Mouse (Mus musculus) liver, embryonic 16.5 days (tissue): ENCODE data around the gene Trmt61a. TPM values are rescaled to one million over a fixed set of nuclear protein-coding genes. Genes with fewer than 3 reads are reported as not detected.

Source experiments
- ATAC-seq: fragments of 200-750 bp; cut with Nextera tagmentation; 2 replicates; pipeline ENCODE4 v1.8.0; 2017; ENCODE audit warnings: low read depth, mild to moderate bottlenecking, moderate number of reproducible peaks, moderate library complexity
- H3K27ac ChIP-seq: fragments of 300-500 bp; sonication (generic); 2 replicates; pipeline ENCODE4 v1.5.1; 2014; ENCODE audit warnings: mild to moderate bottlenecking, low read length
- H3K27me3 ChIP-seq: fragments of 300-500 bp; sonication (generic); 2 replicates; pipeline ENCODE4 v1.6.1; 2014; ENCODE audit warnings: low read depth, low read length, mixed read lengths; ENCODE audit not compliant: control insufficient read depth, insufficient read depth
- H3K36me3 ChIP-seq: fragments of 300-500 bp; sonication (generic); 2 replicates; pipeline ENCODE4 v1.6.1; 2014; ENCODE audit warnings: mild to moderate bottlenecking; ENCODE audit not compliant: control insufficient read depth, insufficient read depth
- H3K4me1 ChIP-seq: fragments of 300-500 bp; sonication (generic); 2 replicates; pipeline ENCODE4 v1.6.1; 2014; ENCODE audit warnings: low read depth, low read length, mixed read lengths; ENCODE audit not compliant: control insufficient read depth
- H3K4me2 ChIP-seq: fragments of 300-500 bp; sonication (generic); 2 replicates; pipeline ENCODE4 v1.6.1; 2014; ENCODE audit warnings: low read depth, low read length, mixed read lengths
- H3K4me3 ChIP-seq: fragments of 300-500 bp; sonication (generic); 2 replicates; pipeline ENCODE4 v1.5.1; 2014; ENCODE audit warnings: low read depth, mild to moderate bottlenecking, low read length
- H3K9ac ChIP-seq: fragments of 300-500 bp; sonication (generic); 2 replicates; pipeline ENCODE4 v1.6.1; 2014; ENCODE audit warnings: low read depth, low read length
- H3K9me3 ChIP-seq: fragments of 300-500 bp; sonication (generic); replicated peaks from 2 replicates; pipeline ENCODE4 v1.6.1; 2016; ENCODE audit warnings: low read length; ENCODE audit not compliant: control insufficient read depth
- WGBS: fragments of 180-500 bp; shearing (Covaris S2); extraction: QIAGEN DNeasy Blood & Tissue Kit; methylation state at CpG from one replicate; pipeline ENCODE4 v1.1.7; 2014; ENCODE audit not compliant: insufficient replicate concordance; 5-methylcytosine and 5-hydroxymethylcytosine counted together
- polyA plus RNA-seq: library from polyadenylated mRNA; unstranded; fragments of >200 nt; fragmentation: Nextera tagmentation; extraction: Ambion mirVana; gene quantifications from 2 replicates; pipeline ENCODE4 v1.2.1, GENCODE M21; 2015

Gene Trmt61a
- polyA plus RNA-seq, 1 experiment from 2014 or later = 4.6 TPM

GRCm38 (mm10) chr12:111678670-111678933 lies 697 bp downstream of the Trmt61a start:
- under 1% methylated on average over 13 of the region's 13 CpGs for WGBS
- 0 out of 2 replicates have a peak, but pooled peaks have one; percentile 1 for ATAC-seq
- peaks cover 19% of the 10 kb centered on the region for H3K4me1 ChIP-seq

GRCm38 (mm10) chr12:111678997-111679396 lies 1.1 kb downstream of the Trmt61a start:
- no peak for ATAC-seq
- H3K36me3 ChIP-seq = no peaks in the 10 kb centered on the region; the same call in 1 of the 2 replicates
- H3K9ac ChIP-seq = peak overlapping the region; percentile 81
- no peak overlapping the region for H3K27ac ChIP-seq
- no peaks in the 10 kb centered on the region for H3K9me3 ChIP-seq
- H3K4me2 ChIP-seq = peak overlapping the region; percentile 86
- peak overlapping the region; percentile 87 for H3K4me3 ChIP-seq
- H3K4me1 ChIP-seq = peaks cover 19% of the 10 kb centered on the region
- WGBS = 25% methylated on average over 7 of the region's 7 CpGs
- H3K27me3 ChIP-seq = peaks cover 3% of the 10 kb centered on the region

More at GRCm38 (mm10) chr12:111678670-111678933, 697 bp downstream of the Trmt61a start:
- Histone ChIP-seq H3K9ac (peak overlapping the region; percentile 81), H3K9me3 (no peaks in the 10 kb centered on the region), H3K4me3 (peak overlapping the region; percentile 87), H3K27me3 (peaks cover 7% of the 10 kb centered on the region), H3K27ac (no peak overlapping the region), H3K4me2 (peak overlapping the region; percentile 86), H3K36me3 (no peaks in the 10 kb centered on the region; the same call in 1 of the 2 replicates)

- Histone ChIP-seq H3K4me2 (no peak overlapping the region), H3K9ac (no peak overlapping the region), H3K27me3 (no peaks in the 10 kb centered on the region), H3K4me3 (no peak overlapping the region), H3K9me3 (no peaks in the 10 kb centered on the region), H3K36me3 (no peaks in the 10 kb centered on the region; the same call in 1 of the 2 replicates), H3K4me1 (peaks cover 19% of the 10 kb centered on the region), H3K27ac (no peak overlapping the region)
- no peak for ATAC-seq
- 84% methylated on average over 13 of the region's 13 CpGs for WGBS
Measured at GRCm38 (mm10) chr12:111680661-111681060, 2.8 kb downstream of the Trmt61a start.

GRCm38 (mm10) chr12:111681305-111681704 lies 3.4 kb downstream of the Trmt61a start:
- H3K4me1 ChIP-seq = peaks cover 19% of the 10 kb centered on the region
- WGBS = 82% methylated on average over 8 of the region's 8 CpGs

GRCm38 (mm10) chr12:111682003-111682402 lies 4.1 kb downstream of the Trmt61a start:
- Histone ChIP-seq H3K4me1 (peaks cover 18% of the 10 kb centered on the region), H3K27ac (no peak overlapping the region), H3K9ac (no peak overlapping the region), H3K27me3 (no peaks in the 10 kb centered on the region), H3K4me2 (no peak overlapping the region), H3K9me3 (no peaks in the 10 kb centered on the region), H3K4me3 (no peak overlapping the region), H3K36me3 (no peaks in the 10 kb centered on the region; the same call in 1 of the 2 replicates)
- 71% methylated on average over 5 of the region's 5 CpGs for WGBS
- no peak for ATAC-seq

More at GRCm38 (mm10) chr12:111681305-111681704, 3.4 kb downstream of the Trmt61a start:
- no peak overlapping the region for H3K4me2 ChIP-seq
- no peaks in the 10 kb centered on the region for H3K27me3 ChIP-seq
- H3K9ac ChIP-seq = no peak overlapping the region
- no peak for ATAC-seq
- H3K36me3 ChIP-seq = no peaks in the 10 kb centered on the region; the same call in 1 of the 2 replicates
- H3K4me3 ChIP-seq = no peak overlapping the region
- no peak overlapping the region for H3K27ac ChIP-seq
- H3K9me3 ChIP-seq = no peaks in the 10 kb centered on the region

- Histone ChIP-seq H3K9me3 (no peaks in the 10 kb centered on the region), H3K36me3 (no peaks in the 10 kb centered on the region; the same call in 1 of the 2 replicates), H3K4me2 (no peak overlapping the region), H3K4me1 (peaks cover 10% of the 10 kb centered on the region), H3K27ac (no peak overlapping the region; the same call in 1 of the 2 replicates), H3K9ac (no peak overlapping the region), H3K27me3 (no peaks in the 10 kb centered on the region), H3K4me3 (no peak overlapping the region)
- WGBS = 57% methylated on average over 5 of the region's 5 CpGs
- no peak for ATAC-seq
Measured at GRCm38 (mm10) chr12:111682806-111683205, 4.9 kb downstream of the Trmt61a start.

- H3K4me2 ChIP-seq = no peak overlapping the region
- no peaks in the 10 kb centered on the region; the same call in 1 of the 2 replicates for H3K36me3 ChIP-seq
- no peak overlapping the region for H3K4me3 ChIP-seq
- WGBS = 48% methylated on average over 4 of the region's 4 CpGs
- no peaks in the 10 kb centered on the region for H3K27me3 ChIP-seq
- no peak overlapping the region for H3K9ac ChIP-seq
- ATAC-seq = no peak
- H3K4me1 ChIP-seq = no peaks in the 10 kb centered on the region
- no peaks in the 10 kb centered on the region for H3K9me3 ChIP-seq
- no peak overlapping the region for H3K27ac ChIP-seq
Measured at GRCm38 (mm10) chr12:111686390-111686789, 8.5 kb downstream of the Trmt61a start.

- Histone ChIP-seq H3K27me3 (no peaks in the 10 kb centered on the region), H3K27ac (no peak overlapping the region; the same call in 1 of the 2 replicates), H3K4me2 (no peak overlapping the region), H3K4me3 (no peak overlapping the region), H3K9ac (no peak overlapping the region), H3K9me3 (no peaks in the 10 kb centered on the region), H3K4me1 (0 out of 2 replicates have a peak, but pooled peaks cover 3% of the 10 kb centered on the region), H3K36me3 (no peaks in the 10 kb centered on the region; the same call in 1 of the 2 replicates)
- WGBS = 42% methylated on average over 14 of the region's 14 CpGs
- peak; percentile 61 for ATAC-seq
Measured at GRCm38 (mm10) chr12:111687350-111688068, 9.6 kb downstream of the Trmt61a start.

- 27% methylated on average over 2 of the region's 2 CpGs for WGBS
- Histone ChIP-seq H3K4me3 (no peak overlapping the region), H3K27me3 (no peaks in the 10 kb centered on the region), H3K4me2 (no peak overlapping the region), H3K9ac (no peak overlapping the region), H3K27ac (no peak overlapping the region), H3K4me1 (0 out of 2 replicates have a peak, but pooled peaks cover 3% of the 10 kb centered on the region), H3K9me3 (no peaks in the 10 kb centered on the region), H3K36me3 (no peaks in the 10 kb centered on the region)
- ATAC-seq = no peak
Measured at GRCm38 (mm10) chr12:111688069-111688428, 10.1 kb downstream of the Trmt61a start.
